ENCODE assay signal across 7 mouse cellular contexts in the genomic region with DNA sequence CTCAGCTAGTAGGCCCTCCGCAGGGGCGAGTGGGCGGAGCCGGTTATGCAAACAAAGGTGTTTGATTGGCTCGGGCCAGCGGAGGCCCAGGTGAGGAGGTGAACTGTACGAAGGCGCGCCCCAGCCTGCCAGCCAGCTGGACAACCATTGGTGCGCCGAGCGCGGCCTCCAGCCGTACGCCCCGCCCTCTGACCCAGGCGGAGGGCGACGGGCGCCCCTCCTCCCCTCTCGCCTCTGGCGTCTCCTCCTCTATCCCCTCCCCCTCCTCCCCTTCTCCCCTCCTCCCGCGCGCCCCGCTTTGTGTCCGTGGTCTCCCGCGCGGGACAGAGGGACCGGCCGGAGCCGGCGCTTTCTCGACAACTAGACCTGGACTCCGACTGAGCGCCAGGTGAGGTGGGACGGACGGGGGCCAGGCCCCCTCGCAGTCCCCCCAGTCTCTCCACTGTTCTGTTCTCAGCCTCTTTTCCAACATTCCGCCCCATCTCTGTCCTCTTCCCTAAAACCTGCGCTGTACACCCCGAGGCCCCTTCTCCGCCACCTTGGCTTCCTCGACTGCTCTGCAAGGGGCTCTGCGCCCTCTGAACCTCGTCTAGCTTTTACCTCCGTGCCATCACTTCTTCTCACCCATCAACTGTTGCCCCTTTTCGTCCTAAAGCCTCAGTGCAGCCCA. TPM values are rescaled to one million over a fixed set of nuclear protein-coding genes. Genes with fewer than 3 reads are reported as not detected.
A peak's percentile ranks its signal among the peaks of the same experiment; 100 is the strongest.
DNase-seq lines count a peak whose midpoint lies in the region; ATAC-seq and TF ChIP-seq lines count a peak whose summit lies in the region.

No protein-coding gene starts in this region.

- no peak for TF ChIP-seq CTCF in gastrocnemius, adult 2 months (IDR thresholded peaks at IDR 0.05)
- no peak for TF ChIP-seq CTCF in stomach, postnatal 0 days (IDR thresholded peaks at IDR 0.05; ENCODE audit: low read depth)

- peak overlapping the region; percentile 48 for H3K4me2 ChIP-seq in hindbrain, embryonic 16.5 days (ENCODE audit: low read length)
- H3K4me2 ChIP-seq in liver, embryonic 13.5 days, result peak overlapping the region; percentile 69
- H3K4me2 ChIP-seq in stomach, postnatal 0 days (replicated peaks; ENCODE audit: low read depth), result peak overlapping the region; percentile 59

- H3K4me1 ChIP-seq in hindbrain, embryonic 16.5 days (ENCODE audit: control insufficient read depth, insufficient read depth, low read depth, low read length), result no peaks in the 10 kb centered on the region; the same call in none of the 2 replicates
- H3K4me1 ChIP-seq in liver, embryonic 13.5 days (replicated peaks), result 0 out of 2 replicates have a peak, but pooled peaks cover 3% of the 10 kb centered on the region
- H3K4me1 ChIP-seq in stomach, postnatal 0 days (replicated peaks; ENCODE audit: control insufficient read depth, insufficient read depth), result no peaks in the 10 kb centered on the region

- H3K4me3 ChIP-seq in gastrocnemius, adult 2 months, result peak overlapping the region; percentile 77
- H3K4me3 ChIP-seq in hindbrain, embryonic 16.5 days (ENCODE audit: low read length), result peak overlapping the region; percentile 40
- peak overlapping the region; percentile 62 for H3K4me3 ChIP-seq in liver, embryonic 13.5 days (replicated peaks)
- H3K4me3 ChIP-seq in stomach, postnatal 0 days (ENCODE audit: low read depth, low read length), result peak overlapping the region; percentile 52

- peak overlapping the region; percentile 81 for H3K27ac ChIP-seq in gastrocnemius, adult 2 months
- H3K27ac ChIP-seq in hindbrain, embryonic 16.5 days (ENCODE audit: low read depth, low read length), result peak overlapping the region; percentile 66
- H3K27ac ChIP-seq in liver, embryonic 13.5 days, result no peak overlapping the region
- H3K27ac ChIP-seq in stomach, postnatal 0 days (replicated peaks), result peak overlapping the region; percentile 80

- intact Hi-C loops in gastrocnemius, adult 2 months (cut with DNase I), result loop anchor here (10.0 kb wide), 1 partner anchor 168 kb away; no protein-coding TSS in a partner anchor

- no peaks in the 10 kb centered on the region for H3K9me3 ChIP-seq in hindbrain, embryonic 16.5 days (ENCODE audit: control insufficient read depth, low read length)
- H3K9me3 ChIP-seq in liver, embryonic 13.5 days (replicated peaks), result no peaks in the 10 kb centered on the region
- H3K9me3 ChIP-seq in stomach, postnatal 0 days (ENCODE audit: control insufficient read depth, low read length), result no peaks in the 10 kb centered on the region

- TF ChIP-seq EP300 in stomach, postnatal 0 days (optimal IDR thresholded peaks at IDR 0.05), result no peak

- peak; percentile 20 for DNase-seq in adipocyte (ENCODE audit: low spot score)
- DNase-seq in cerebellum, adult 9-11 months, result peak; percentile 88
- DNase-seq in gastrocnemius, adult 2 months, result peak; percentile 82
- DNase-seq in liver, embryonic 13.5 days, result peak; percentile 67
- peak; percentile 67 for DNase-seq in neural tube, embryonic 10.5 days (ENCODE audit: extremely low spot score, low spot score)
- DNase-seq in stomach, postnatal 0 days (ENCODE audit: low spot score), result peak; percentile 88

- ATAC-seq in hindbrain, embryonic 16.5 days, result peak; percentile 56
- ATAC-seq in liver, embryonic 13.5 days (ENCODE audit: low read depth), result peak; percentile 95
- ATAC-seq in stomach, postnatal 0 days (ENCODE audit: low FRiP score, low TSS enrichment), result peak; percentile 93

- WGBS in hindbrain, embryonic 16.5 days, result 25% methylated on average over 28 of the region's 49 CpGs
- WGBS in liver, embryonic 13.5 days (ENCODE audit: insufficient replicate concordance), result 14% methylated on average over 46 of the region's 49 CpGs
- WGBS in stomach, postnatal 0 days, result 17% methylated on average over 27 of the region's 49 CpGs

- H3K9ac ChIP-seq in hindbrain, embryonic 16.5 days (ENCODE audit: low read depth, low read length), result peak overlapping the region; percentile 51
- H3K9ac ChIP-seq in liver, embryonic 13.5 days, result peak overlapping the region; percentile 59
- H3K9ac ChIP-seq in stomach, postnatal 0 days (ENCODE audit: low read length), result peak overlapping the region; percentile 65

- H3K36me3 ChIP-seq in hindbrain, embryonic 16.5 days (ENCODE audit: control insufficient read depth, insufficient read depth, low read length), result no peaks in the 10 kb centered on the region
- no peaks in the 10 kb centered on the region for H3K36me3 ChIP-seq in liver, embryonic 13.5 days
- no peaks in the 10 kb centered on the region for H3K36me3 ChIP-seq in stomach, postnatal 0 days (ENCODE audit: control insufficient read depth, insufficient read depth, low read length)

- H3K27me3 ChIP-seq in hindbrain, embryonic 16.5 days (replicated peaks; ENCODE audit: control insufficient read depth, insufficient read depth, low read length), result no peaks in the 10 kb centered on the region
- H3K27me3 ChIP-seq in liver, embryonic 13.5 days, result no peaks in the 10 kb centered on the region
- no peaks in the 10 kb centered on the region for H3K27me3 ChIP-seq in stomach, postnatal 0 days (ENCODE audit: control insufficient read depth, insufficient read depth, low read length)

RNA-seq across cellular contexts. Expression of gene Dlg3, which starts 9.6 kb away (rescaled TPM):
- total RNA-seq in gastrocnemius, adult 2 months (2021), result 1 to 10 TPM; 1.7 to 2.0 TPM
- 10.1 and 12.0 TPM in 2 replicates for polyA plus RNA-seq in hindbrain, embryonic 16.5 days (2015; fragmentation: Nextera tagmentation; extraction: Ambion mirVana)
- 0.28 and 0.44 TPM in 2 replicates for polyA plus RNA-seq in liver, embryonic 13.5 days (2015; fragmentation: Nextera tagmentation; extraction: Ambion mirVana)
- polyA plus RNA-seq in stomach, postnatal 0 days (2015; fragmentation: Nextera tagmentation; extraction: Ambion mirVana), result 3.0 and 3.2 TPM in 2 replicates

RNA-seq across cellular contexts. Expression of gene Gdpd2, which starts 47.4 kb away (rescaled TPM):
- not detected for total RNA-seq in gastrocnemius, adult 2 months (2021)
- 38.5 and 45.9 TPM in 2 replicates for polyA plus RNA-seq in hindbrain, embryonic 16.5 days (2015; fragmentation: Nextera tagmentation; extraction: Ambion mirVana)
- 0.07 and 0.15 TPM in 2 replicates for polyA plus RNA-seq in liver, embryonic 13.5 days (2015; fragmentation: Nextera tagmentation; extraction: Ambion mirVana)
- 21.4 and 28.1 TPM in 2 replicates for polyA plus RNA-seq in stomach, postnatal 0 days (2015; fragmentation: Nextera tagmentation; extraction: Ambion mirVana)

Comparison
In these comparisons a context has a peak if more than half of its experiments do, and no peak if none do; other contexts are left out.
1. DNase-seq: peak in every context shown above with its lines; median percentile 88 in cerebellum, adult 9-11 months; 88 in stomach, postnatal 0 days; 82 in gastrocnemius, adult 2 months; 67 in liver, embryonic 13.5 days; 67 in neural tube, embryonic 10.5 days; 20 in adipocyte.
2. RNA of gene Gdpd2, which starts 47.4 kb away (polyA plus RNA-seq): 38.5 to 45.9 TPM in hindbrain, embryonic 16.5 days and 21.4 to 28.1 TPM in stomach, postnatal 0 days; 0.07 to 0.15 TPM in liver, embryonic 13.5 days; every median in the first group is over 10 times any median in the second.
3. Peak in every context shown above with its lines, with median percentiles within 50 percentile points of each other: H3K4me3 ChIP-seq, ATAC-seq, H3K4me2 ChIP-seq and H3K9ac ChIP-seq.